Mouse (Mus musculus): ENCODE measurements at regions not wholly inside any gene's neighbourhood (a gene's known extent, or its start where the extent isn't known, plus 50 kb on each side); places are given as distances from the start of the nearest gene placed in this dataset.

DNA sequence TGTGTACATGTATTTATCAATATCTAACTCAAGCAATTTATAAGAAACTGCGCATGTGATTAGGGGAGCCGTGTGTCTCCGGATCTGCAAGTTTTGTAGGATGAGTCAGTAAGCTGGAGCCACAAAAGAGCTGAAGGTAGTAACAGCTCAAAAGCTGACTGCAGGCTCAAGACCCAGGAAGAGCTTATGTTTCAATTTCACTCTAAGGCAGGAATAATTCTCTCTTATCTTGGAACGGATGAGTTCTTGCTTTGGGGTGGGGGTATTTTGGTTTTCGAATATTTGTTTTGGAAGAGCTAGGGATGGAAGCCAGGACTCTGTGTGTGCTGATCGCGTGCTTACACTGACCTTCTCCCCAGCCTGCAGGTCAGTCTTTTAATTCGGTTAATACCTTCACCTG, 169.6 kb upstream of the Cpeb2 start:
- no peaks in the 10 kb centered on the region for H3K4me1 ChIP-seq (replicated peaks)
- H3K27me3 ChIP-seq (replicated peaks): no peaks in the 10 kb centered on the region
- H3K27ac ChIP-seq (ENCODE audit: poor library complexity, severe bottlenecking): no peak overlapping the region
- no peaks in the 10 kb centered on the region for H3K9me3 ChIP-seq (replicated peaks)
- H3K36me3 ChIP-seq: no peaks in the 10 kb centered on the region
- 71% methylated on average over 8 of the region's 8 CpGs for WGBS
- no peak overlapping the region for H3K4me2 ChIP-seq
- ATAC-seq (ENCODE audit: insufficient number of reproducible peaks, low FRiP score): no peak
- no peak overlapping the region for H3K4me3 ChIP-seq
- H3K9ac ChIP-seq: no peak overlapping the region

DNA sequence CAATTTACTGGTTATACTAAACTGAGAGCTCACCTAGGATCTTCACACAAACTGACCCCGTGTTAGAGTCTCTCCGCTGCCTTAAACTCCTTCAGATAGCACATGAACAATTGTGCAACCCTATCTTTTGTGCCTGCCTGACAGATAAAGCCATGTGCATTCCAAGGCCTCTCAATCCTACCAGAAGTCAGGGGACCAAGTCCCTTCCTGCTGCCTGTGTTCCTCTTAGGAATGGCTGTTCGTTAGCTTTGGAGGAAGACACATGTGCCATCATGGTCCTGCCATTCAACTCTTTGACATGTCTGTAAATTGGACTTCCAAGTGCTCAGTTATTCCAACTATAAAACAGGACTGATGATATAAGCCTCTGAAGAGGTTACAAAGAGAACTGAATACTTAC, 161.4 kb upstream of the Cpeb2 start:
- Histone ChIP-seq H3K27me3 (replicated peaks) (no peaks in the 10 kb centered on the region), H3K9me3 (replicated peaks) (no peaks in the 10 kb centered on the region), H3K9ac (no peak overlapping the region), H3K4me1 (replicated peaks) (no peaks in the 10 kb centered on the region), H3K4me2 (no peak overlapping the region), H3K4me3 (no peak overlapping the region), H3K27ac (ENCODE audit: poor library complexity, severe bottlenecking) (no peak overlapping the region), H3K36me3 (no peaks in the 10 kb centered on the region)
- no peak for ATAC-seq (ENCODE audit: insufficient number of reproducible peaks, low FRiP score)
- WGBS: 62% methylated on average over 3 of the region's 3 CpGs

DNA sequence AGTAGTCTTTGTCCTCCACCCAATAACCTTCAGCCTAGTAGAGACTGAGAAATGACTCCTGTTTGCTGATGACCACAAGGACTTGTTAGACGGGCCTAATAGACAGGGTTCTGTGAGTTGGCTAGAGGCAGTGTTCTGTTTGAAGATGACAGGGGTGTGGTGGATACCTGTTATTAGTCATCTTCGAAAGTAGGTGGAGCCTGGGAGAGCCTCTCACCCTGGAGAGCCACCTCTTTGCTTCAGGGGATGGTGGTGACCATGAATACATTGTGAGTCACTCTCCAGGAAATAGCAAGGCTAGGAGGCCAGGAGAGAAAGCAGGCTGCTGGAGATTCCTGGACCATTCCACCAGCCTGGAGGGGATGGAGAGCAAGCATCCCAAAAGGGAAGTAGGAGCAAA, 160.6 kb upstream of the Cpeb2 start:
- no peaks in the 10 kb centered on the region for H3K27me3 ChIP-seq (replicated peaks)
- ATAC-seq (ENCODE audit: insufficient number of reproducible peaks, low FRiP score): no peak
- WGBS: 77% methylated on average over 2 of the region's 2 CpGs

GRCm38 (mm10) chr5:43074536-43074935, 158.4 kb upstream of the Cpeb2 start:
- Histone ChIP-seq H3K4me2 (no peak overlapping the region), H3K27me3 (replicated peaks) (no peaks in the 10 kb centered on the region), H3K4me3 (no peak overlapping the region), H3K9me3 (replicated peaks) (no peaks in the 10 kb centered on the region), H3K9ac (no peak overlapping the region), H3K4me1 (replicated peaks) (no peaks in the 10 kb centered on the region), H3K27ac (ENCODE audit: poor library complexity, severe bottlenecking) (no peak overlapping the region), H3K36me3 (no peaks in the 10 kb centered on the region)
- 83% methylated on average over 3 of the region's 3 CpGs for WGBS
- ATAC-seq (ENCODE audit: insufficient number of reproducible peaks, low FRiP score): no peak

More for the DNA sequence above, 160.6 kb upstream of the Cpeb2 start:
- Histone ChIP-seq H3K4me2 (no peak overlapping the region), H3K36me3 (no peaks in the 10 kb centered on the region), H3K9me3 (replicated peaks) (no peaks in the 10 kb centered on the region), H3K4me1 (replicated peaks) (no peaks in the 10 kb centered on the region), H3K4me3 (no peak overlapping the region), H3K27ac (ENCODE audit: poor library complexity, severe bottlenecking) (no peak overlapping the region), H3K9ac (no peak overlapping the region)

DNA sequence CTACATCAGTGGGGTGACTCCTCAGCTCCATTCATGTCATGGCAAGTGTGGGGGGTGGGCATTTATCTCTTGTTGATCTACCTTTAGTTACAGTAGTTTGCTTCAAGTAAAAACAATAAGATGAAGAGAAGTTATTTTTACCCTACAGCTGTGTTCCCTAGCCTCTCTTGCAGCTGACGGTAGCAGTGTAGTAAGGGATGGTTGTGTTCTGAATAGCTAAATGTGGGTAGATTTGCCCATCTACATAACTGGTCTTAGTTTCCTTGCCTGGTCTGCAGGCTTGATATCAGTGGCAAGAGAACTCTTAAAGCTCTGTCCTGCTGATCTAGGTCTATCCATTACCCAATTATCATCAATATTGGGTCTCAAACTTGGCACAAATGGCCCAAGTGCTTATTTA, 152.7 kb upstream of the Cpeb2 start:
- no peak overlapping the region for H3K4me3 ChIP-seq
- H3K27me3 ChIP-seq (replicated peaks): no peaks in the 10 kb centered on the region
- ATAC-seq (ENCODE audit: insufficient number of reproducible peaks, low FRiP score): no peak
- H3K9ac ChIP-seq: no peak overlapping the region
- WGBS: 71% methylated on average over 1 of the region's 1 CpGs
- H3K36me3 ChIP-seq: no peaks in the 10 kb centered on the region
- H3K4me1 ChIP-seq (replicated peaks): peaks cover 10% of the 10 kb centered on the region
- H3K4me2 ChIP-seq: no peak overlapping the region
- no peaks in the 10 kb centered on the region for H3K9me3 ChIP-seq (replicated peaks)
- H3K27ac ChIP-seq (ENCODE audit: poor library complexity, severe bottlenecking): no peak overlapping the region

DNA sequence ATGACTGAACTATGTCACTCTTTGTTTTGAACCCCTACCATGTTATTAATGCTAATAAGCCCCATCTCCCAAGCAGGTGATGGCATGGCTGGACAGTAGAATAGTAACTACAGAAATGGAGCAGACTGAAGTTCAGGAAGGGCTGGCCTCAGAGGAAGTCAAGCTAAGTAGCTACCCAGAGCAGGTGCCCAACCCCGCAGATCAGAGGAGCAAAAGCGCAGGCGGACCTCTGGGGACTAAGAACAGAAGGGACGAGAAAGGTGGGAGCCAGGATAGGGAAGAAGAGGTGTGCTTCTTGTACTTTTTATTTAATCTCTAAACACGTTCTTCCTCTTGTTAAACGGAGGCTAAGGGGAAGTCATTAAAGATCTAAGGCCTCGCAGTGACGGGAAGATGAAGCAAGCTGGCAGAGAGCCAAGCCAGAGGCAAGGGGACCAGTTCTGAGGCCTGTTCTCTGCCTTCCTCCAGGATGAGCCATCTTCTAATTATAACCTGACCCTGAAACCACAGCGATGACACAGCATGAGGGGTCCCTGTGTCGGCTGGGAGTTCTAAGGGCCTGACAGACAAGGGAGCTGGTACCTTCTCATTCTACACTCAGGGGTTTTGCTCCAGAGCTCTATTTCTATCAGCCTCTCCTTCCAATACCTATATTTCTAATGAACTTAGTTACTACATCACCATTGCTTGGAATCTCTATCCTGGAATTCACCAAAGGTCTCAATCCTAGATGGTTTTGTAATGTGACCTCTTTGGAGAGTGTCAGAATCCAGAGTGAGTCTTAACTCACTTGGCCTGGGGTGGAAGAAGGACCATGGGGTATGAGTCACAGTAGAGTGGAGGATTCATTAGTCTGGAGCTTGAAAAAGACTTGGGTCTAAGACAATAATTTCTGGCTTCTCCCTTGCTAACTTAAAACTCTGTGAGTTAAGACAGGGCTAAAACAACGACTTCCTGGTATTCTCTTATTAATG, 151.1 kb upstream of the Cpeb2 start:
- no peak overlapping the region for H3K27ac ChIP-seq (ENCODE audit: poor library complexity, severe bottlenecking)
- no peak overlapping the region for H3K4me3 ChIP-seq
- H3K4me1 ChIP-seq (replicated peaks): peaks cover 19% of the 10 kb centered on the region
- no peak overlapping the region for H3K9ac ChIP-seq
- H3K27me3 ChIP-seq (replicated peaks): no peaks in the 10 kb centered on the region
- no peaks in the 10 kb centered on the region for H3K36me3 ChIP-seq
- 0 out of 2 replicates have a peak, but pooled peaks have one; percentile 63 for ATAC-seq (ENCODE audit: insufficient number of reproducible peaks, low FRiP score)
- H3K4me2 ChIP-seq: no peak overlapping the region
- whole genome bisulfite sequencing: 48% methylated on average over 11 of the region's 11 CpGs
- no peaks in the 10 kb centered on the region for H3K9me3 ChIP-seq (replicated peaks)

DNA sequence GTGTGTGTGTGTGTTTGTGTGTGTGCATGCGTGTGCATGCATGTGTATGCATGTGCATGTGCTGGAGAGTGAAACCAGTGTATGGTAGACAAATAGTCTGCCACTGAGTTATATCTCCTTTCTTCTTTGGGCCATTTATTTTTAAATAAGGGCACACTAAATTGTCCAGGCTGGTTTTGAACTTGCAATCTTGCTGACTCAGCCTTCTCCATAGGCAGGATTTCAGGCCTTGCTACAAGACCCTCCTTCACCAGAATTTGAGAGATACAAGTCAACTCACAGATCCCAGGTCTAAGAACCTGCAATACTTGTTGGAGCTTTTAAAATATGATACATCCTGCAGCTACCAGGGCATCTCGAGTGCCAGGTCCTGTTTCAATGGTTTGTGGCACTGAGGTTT, 145.9 kb upstream of the Cpeb2 start:
- ATAC-seq (ENCODE audit: insufficient number of reproducible peaks, low FRiP score): no peak
- no peaks in the 10 kb centered on the region for H3K36me3 ChIP-seq
- peaks cover 29% of the 10 kb centered on the region for H3K4me1 ChIP-seq (replicated peaks)
- 73% methylated on average over 2 of the region's 2 CpGs for WGBS
- no peak overlapping the region for H3K9ac ChIP-seq
- H3K9me3 ChIP-seq (replicated peaks): no peaks in the 10 kb centered on the region
- no peak overlapping the region for H3K27ac ChIP-seq (ENCODE audit: poor library complexity, severe bottlenecking)
- H3K27me3 ChIP-seq (replicated peaks): no peaks in the 10 kb centered on the region
- no peak overlapping the region for H3K4me3 ChIP-seq
- H3K4me2 ChIP-seq: no peak overlapping the region

DNA sequence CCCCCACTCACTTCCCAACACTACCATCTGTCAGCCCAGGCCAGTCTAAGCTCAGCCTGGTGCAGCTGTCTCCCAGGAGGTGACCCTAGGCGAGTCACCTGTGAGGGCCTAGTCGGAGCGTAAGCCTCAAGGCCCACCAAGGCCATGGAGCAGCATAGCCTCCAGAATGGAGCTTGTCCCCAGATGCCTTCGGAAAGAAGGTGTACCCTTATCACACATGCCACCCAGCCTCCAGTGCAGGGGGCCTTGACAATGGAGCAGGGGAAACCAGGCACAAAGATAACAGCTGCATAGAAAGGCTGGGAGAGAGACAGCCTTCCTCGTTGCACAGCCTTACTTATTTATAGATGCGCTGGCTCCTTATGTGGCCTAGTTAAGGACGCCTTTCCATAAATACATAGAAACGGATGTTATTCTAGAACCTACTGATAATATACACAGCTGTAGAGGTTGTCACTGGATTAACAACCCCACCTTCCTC, 145.0 kb upstream of the Cpeb2 start:
- Histone ChIP-seq H3K9me3 (replicated peaks) (no peaks in the 10 kb centered on the region), H3K9ac (no peak overlapping the region), H3K27ac (ENCODE audit: poor library complexity, severe bottlenecking) (peak overlapping the region; percentile 34), H3K36me3 (no peaks in the 10 kb centered on the region), H3K4me1 (replicated peaks) (peaks cover 29% of the 10 kb centered on the region), H3K27me3 (replicated peaks) (no peaks in the 10 kb centered on the region), H3K4me2 (no peak overlapping the region), H3K4me3 (no peak overlapping the region)
- 25% methylated on average over 8 of the region's 8 CpGs for WGBS
- peak; percentile 61 for ATAC-seq (ENCODE audit: insufficient number of reproducible peaks, low FRiP score)

DNA sequence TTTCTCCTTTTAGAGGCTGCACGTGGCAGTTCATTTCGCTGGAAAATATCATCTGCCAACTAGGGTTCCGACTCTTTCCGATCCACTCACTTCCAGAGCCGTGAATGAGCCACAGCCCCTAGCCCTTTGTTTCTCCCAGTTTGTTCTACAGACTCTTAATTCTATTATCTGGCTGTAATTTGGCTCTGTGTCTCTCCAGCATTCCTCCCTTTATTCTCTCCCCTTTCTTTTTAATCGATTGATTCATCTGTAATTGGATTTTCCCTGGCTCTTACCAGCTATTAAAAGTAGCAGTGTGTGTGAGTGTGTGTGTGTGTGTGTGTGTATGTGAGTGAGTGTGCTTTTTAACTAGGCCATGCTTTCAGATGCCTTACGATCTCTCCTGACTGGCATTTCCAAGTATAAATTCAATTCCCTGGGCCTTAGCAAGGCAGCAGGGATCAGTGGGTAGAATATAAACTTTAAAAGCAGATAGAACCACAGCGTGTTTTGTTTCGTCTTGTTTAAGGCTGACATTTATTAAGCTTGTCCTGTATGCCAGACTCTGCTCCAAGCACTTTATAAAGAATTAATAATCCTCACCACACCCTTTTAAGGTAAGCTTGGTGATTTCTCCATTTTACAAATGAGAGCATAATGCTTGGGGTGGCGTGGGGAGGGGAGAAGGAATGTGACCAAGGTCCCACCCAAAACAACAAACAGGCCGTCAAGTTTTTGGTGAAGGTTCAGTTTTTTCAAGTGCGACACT, 144.1 kb upstream of the Cpeb2 start:
- H3K27ac ChIP-seq (ENCODE audit: poor library complexity, severe bottlenecking): peak overlapping the region; percentile 34; the same call in 1 of the 2 replicates
- H3K36me3 ChIP-seq: no peaks in the 10 kb centered on the region
- no peak overlapping the region for H3K4me2 ChIP-seq
- 63% methylated on average over 12 of the region's 12 CpGs for WGBS
- H3K9me3 ChIP-seq (replicated peaks): no peaks in the 10 kb centered on the region
- peaks cover 34% of the 10 kb centered on the region for H3K4me1 ChIP-seq (replicated peaks)
- H3K9ac ChIP-seq: no peak overlapping the region
- H3K4me3 ChIP-seq: no peak overlapping the region
- ATAC-seq (ENCODE audit: insufficient number of reproducible peaks, low FRiP score): no peak
- no peaks in the 10 kb centered on the region for H3K27me3 ChIP-seq (replicated peaks)

- H3K4me1 ChIP-seq (replicated peaks): peaks cover 40% of the 10 kb centered on the region
These were observed 143.5 kb upstream of the Cpeb2 start for GRCm38 (mm10) chr5:43089475-43089874.

DNA sequence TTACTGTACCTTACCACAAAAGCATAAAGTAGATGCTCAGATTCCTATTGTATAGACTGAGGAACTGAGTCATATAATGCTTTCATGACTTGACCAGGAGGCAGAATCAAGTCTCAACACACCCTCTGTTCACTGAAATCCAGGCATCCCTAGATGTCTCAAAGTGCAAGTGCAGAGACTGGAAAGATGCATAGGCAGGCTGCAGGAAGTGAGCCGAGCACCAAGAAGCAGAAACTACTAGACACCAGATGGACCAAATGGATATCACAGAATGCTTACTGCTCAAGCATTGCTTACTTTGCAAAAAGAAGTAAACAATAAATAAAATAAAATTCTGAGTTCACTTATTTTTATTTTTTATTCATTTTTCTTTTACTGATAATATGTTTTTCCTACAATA, 143.0 kb upstream of the Cpeb2 start:
- no peak for ATAC-seq (ENCODE audit: insufficient number of reproducible peaks, low FRiP score)
- WGBS: 88% methylated on average over 1 of the region's 1 CpGs
- Histone ChIP-seq H3K27ac (ENCODE audit: poor library complexity, severe bottlenecking) (no peak overlapping the region), H3K9ac (no peak overlapping the region), H3K4me2 (no peak overlapping the region), H3K4me3 (no peak overlapping the region), H3K27me3 (replicated peaks) (no peaks in the 10 kb centered on the region), H3K4me1 (replicated peaks) (peaks cover 44% of the 10 kb centered on the region), H3K9me3 (replicated peaks) (no peaks in the 10 kb centered on the region), H3K36me3 (no peaks in the 10 kb centered on the region)

More at GRCm38 (mm10) chr5:43089475-43089874, 143.5 kb upstream of the Cpeb2 start:
- Histone ChIP-seq H3K27ac (ENCODE audit: poor library complexity, severe bottlenecking) (no peak overlapping the region), H3K36me3 (no peaks in the 10 kb centered on the region), H3K9ac (no peak overlapping the region), H3K9me3 (replicated peaks) (no peaks in the 10 kb centered on the region), H3K27me3 (replicated peaks) (no peaks in the 10 kb centered on the region), H3K4me2 (no peak overlapping the region), H3K4me3 (no peak overlapping the region)
- 63% methylated on average over 2 of the region's 2 CpGs for WGBS
- ATAC-seq (ENCODE audit: insufficient number of reproducible peaks, low FRiP score): no peak

All from heart, embryonic 12.5 days (tissue).